Mouse (Mus musculus) spleen, adult 18-20 months (tissue): ENCODE data around the gene Sypl2.
"Not testable (repeated sequence)": the region's sequence is repeated elsewhere in the genome, so short reads cannot be mapped to it uniquely, and the experiment has no call there.

ENCODE experiments used
- DNase-seq, 2 experiments: peaks; one replicate each; pipeline ENCODE4 v3.0.0; 2022; ENCODE audit warnings: mixed read lengths in 2 of 2

Sypl2 gene

GRCm38 (mm10) chr3:108226558-108227350, at the start of gene Sypl2:
Gene Sypl2 (minus strand): TSS chr3:108226648.
- DNase-seq = peak; percentile 12 to 34

DNA sequence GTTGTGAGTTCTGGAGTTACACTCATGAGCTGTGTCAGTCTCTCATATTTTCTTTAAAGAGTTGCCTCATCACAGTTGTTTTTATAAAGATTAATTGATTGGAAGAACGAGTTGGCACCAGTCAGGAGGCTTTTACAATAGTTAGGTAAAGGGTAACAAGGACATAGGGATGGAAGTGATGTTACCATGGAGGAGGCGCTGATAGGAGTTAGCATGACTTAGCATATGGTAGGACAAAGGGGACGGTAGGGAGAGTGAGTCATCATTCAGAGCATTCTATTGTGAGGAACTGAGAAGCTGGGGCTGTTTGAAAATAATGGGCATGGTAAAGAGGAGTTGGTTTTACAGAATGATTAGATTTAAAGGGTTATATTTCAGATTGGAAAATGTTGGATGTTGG, 32.9 kb upstream of the Sypl2 start:
- DNase-seq = no peak

DNA sequence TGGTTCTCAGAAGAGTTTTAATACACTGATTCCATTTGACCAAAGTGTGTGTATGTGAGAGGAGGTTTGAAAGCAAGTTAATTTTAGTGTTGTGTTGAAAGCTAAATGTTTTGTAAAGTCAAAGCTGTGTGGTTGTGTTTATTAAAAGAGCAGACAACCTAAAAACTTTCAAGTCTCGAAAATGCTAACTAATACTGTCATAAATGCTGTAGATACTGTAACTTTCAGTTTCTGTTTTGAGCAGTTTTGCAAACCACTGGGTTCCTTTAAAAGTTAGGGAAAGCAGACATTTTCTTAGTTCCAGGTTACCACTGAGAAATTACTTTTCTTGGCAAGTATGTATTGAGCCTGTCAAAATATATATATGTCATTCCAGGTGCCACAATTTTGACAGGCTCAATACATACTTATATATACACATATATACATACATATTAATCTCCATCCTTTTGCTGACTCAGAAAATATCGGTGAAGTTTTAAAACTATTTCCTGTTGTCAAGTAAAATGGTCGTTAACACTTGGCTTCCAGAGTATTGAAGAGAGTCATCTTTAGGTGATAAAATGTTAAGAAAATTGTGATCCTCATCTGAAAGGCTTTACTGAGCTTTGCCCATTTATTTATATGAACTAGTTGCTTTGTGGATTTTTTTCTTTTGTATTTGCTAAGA, 31.5 kb upstream of the Sypl2 start:
- DNase-seq = no peak

GRCm38 (mm10) chr3:108256719-108257637, 30.5 kb upstream of the Sypl2 start, which contains the start of gene Psma5:
Gene Psma5 (plus strand): TSS chr3:108256926.
- peak; percentile 86 to 87 for DNase-seq

GRCm38 (mm10) chr3:108246857-108247256, 20.4 kb upstream of the Sypl2 start:
- DNase-seq = no peak

GRCm38 (mm10) chr3:108241243-108241839, 14.9 kb upstream of the Sypl2 start:
- DNase-seq = no peak

GRCm38 (mm10) chr3:108237474-108238102, 11.1 kb upstream of the Sypl2 start:
- not testable (repeated sequence) for DNase-seq

GRCm38 (mm10) chr3:108231646-108232045, 5.2 kb upstream of the Sypl2 start:
- no peak for DNase-seq

DNA sequence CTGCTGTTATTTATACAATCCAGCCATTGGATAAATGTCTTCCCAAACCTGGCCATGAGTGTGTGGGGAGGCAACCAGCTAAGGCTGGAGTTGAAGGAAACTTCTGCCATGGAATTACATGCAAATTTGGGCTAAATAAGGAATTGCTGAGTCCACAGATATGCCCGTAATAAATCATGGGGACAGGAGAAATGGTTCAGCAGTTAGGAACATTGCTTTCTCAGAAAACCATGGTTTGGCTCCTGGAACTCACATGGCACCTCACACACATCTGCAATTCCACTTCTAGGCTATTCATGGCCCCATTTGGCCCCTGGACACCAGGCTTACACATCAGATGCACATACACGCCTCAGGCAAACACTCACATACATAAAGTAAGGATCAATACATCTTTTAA, 1.1 kb upstream of the Sypl2 start:
- no peak for DNase-seq

DNA sequence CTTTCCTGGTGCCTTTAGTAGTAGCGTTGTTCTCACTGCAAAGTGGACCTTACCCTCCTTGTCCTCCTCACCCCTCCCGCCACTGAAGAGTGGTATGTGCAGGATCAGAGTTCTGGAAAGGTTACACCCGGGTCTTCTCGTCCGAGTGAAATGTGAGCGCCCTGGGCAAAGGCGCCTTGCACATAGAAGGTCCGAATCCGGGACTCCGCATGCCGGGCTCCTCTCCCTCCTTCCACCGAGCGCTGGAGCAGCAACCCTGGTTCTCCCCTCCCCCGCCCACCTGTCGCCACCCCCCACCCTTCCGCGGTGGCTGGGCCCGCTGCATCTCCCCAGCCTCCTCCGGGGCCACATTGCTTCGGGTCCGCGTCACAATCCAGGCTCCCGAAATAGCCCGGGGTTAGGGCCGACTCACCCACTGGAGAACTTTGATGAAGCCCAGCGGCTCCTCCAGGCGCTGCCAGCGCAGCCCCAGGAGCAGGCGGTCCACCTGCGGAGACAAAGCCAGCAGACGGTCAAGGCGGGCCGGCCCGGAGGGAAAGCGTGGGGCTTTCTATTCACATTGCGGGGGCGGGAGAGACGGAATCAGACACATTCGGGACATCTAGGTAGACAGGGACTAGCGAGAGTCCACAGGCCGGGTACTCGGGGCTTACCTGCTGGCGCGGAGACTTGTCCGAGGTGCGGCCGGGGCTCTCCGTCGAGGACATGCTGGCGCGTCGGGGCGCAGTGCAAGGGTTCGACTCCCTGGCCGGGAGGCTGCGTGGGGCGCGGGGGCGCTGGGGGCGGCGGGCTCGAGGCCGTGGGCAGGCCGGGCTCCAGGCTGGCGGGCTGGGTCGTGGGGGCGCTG, 514 bp downstream of the Sypl2 start:
- no peak for DNase-seq

DNA sequence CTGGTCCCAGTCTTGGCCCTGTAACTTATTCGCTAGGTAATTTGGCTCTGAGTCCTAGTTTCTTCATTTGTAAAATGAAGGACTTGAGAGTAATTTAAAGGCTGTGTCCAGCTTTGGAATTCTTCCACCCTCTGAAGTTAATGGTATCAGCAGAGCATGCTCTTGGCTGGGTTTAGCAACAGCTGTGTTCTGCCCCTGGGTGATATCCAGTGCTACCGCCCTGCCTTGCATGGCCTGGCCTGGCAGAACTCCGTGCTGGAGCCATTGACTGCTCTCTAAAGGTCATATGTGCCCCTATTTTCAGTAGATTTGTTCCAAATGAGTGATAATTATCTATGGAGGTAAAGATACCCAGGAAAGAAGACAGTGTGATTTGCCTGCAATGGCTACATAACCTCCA, 5.8 kb downstream of the Sypl2 start:
- DNase-seq = no peak

DNA sequence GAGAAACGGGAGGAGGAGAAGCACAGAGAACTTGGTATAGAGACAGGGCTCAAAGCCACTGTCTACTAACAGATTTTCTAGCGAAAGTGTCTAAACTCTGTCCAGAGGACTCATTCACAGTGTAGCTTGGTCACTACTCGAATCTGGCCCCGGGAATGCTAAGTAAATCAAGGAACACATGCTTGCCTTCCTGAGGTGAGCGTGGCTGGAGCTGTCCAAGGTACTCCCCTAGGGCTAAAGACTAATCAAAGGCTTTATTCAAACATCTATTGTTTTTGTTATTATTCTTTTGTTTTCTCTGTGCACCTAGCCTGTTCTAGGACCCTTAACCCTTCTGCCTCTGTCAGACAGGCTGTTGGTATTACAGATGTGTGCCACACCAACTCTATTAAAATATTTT, 11.7 kb downstream of the Sypl2 start:
- DNase-seq = no peak

GRCm38 (mm10) chr3:108212406-108212805, 14.0 kb downstream of the Sypl2 start:
- no peak for DNase-seq

GRCm38 (mm10) chr3:108211845-108212244, 14.6 kb downstream of the Sypl2 start:
- no peak for DNase-seq

- no peak for DNase-seq
Observed at GRCm38 (mm10) chr3:108210771-108211139, 15.7 kb downstream of the Sypl2 start, which contains the start of gene Atxn7l2. Gene Atxn7l2 (minus strand): TSS chr3:108210934.

- peak; percentile 87 to 88 for DNase-seq
Observed at GRCm38 (mm10) chr3:108209946-108210770, 16.3 kb downstream of the Sypl2 start.

GRCm38 (mm10) chr3:108209536-108209935, 16.9 kb downstream of the Sypl2 start:
- DNase-seq = no peak

- no peak for DNase-seq
Observed at GRCm38 (mm10) chr3:108209001-108209400, 17.4 kb downstream of the Sypl2 start.

DNA sequence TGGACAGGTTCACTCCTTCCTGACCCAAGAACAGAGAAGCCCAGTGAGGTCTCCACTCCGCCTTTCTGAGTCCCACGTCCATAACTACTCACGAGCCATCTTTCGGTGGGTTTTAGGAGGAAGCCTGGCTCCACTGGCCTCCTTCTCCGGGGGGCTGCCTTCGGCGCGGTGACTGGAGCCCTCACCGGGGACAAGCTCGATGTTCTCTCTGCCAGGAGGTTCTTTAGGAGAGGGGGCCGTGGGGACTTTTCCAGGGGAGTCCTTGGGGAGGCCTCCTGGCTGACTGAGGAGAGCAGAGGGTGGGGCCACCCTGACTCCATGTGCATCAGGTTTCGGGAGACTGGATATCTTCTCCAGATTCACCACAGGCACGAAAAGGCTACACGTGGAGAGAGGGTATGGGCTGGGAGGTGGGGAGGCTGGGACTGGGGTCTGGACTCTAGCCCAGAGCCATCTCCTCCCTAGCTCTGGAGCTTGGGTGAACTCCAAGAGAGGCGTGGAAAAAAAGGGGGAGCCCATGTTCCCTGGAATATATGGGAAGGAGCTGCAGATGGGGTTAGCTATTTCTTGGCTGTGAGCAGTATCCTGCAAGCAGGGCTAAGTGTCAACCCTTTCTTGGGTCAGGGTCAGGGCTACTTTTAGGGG, 19.6 kb downstream of the Sypl2 start:
- DNase-seq = no peak

- DNase-seq = no peak
Observed at GRCm38 (mm10) chr3:108205601-108206000, 20.8 kb downstream of the Sypl2 start.
